Mouse (Mus musculus) granulocyte monocyte progenitor cell, adult 5-6 weeks (primary cell): ENCODE results near the gene Spef1. TPM values are rescaled to one million over a fixed set of nuclear protein-coding genes. Genes with fewer than 3 reads are reported as not detected.
A peak's percentile ranks its signal among the peaks of the same experiment; 100 is the strongest.

ENCODE experiments used
- ATAC-seq: replicated peaks from 2 replicates; pipeline ENCODE4 v1.8.0; 2016; ENCODE audit warnings: mild to moderate bottlenecking, moderate TSS enrichment, inconsistent platforms; ENCODE audit not compliant: poor library complexity, severe bottlenecking
- total RNA-seq, 2 experiments: library from RNA; stranded (forward) in 1 of 2; stranded (reverse) in 1 of 2; fragments of 200-712, 200-1000 nt in 1 of 2; fragments of >200 nt in 1 of 2; fragmentation: Nextera tagmentation in 1 of 2; gene quantifications; 2 replicates each; pipeline ENCODE4 v1.2.3; 2014 to 2017

Spef1 gene
- total RNA-seq, 2 experiments from 2014 or later: 1.9 to 2.0 TPM

GRCm38 (mm10) chr2:131128636-131129157 is 58.4 kb downstream of the Spef1 start:
- no peak for ATAC-seq

- no peak for ATAC-seq
Observed at GRCm38 (mm10) chr2:131128211-131128610, 58.9 kb downstream of the Spef1 start.

- peak; percentile 71 for ATAC-seq
Observed at GRCm38 (mm10) chr2:131127161-131127730, 59.8 kb downstream of the Spef1 start, which contains the start of gene Hspa12b. Gene Hspa12b (plus strand): TSS chr2:131127280.

- ATAC-seq: no peak
Observed at GRCm38 (mm10) chr2:131125964-131126815, 60.9 kb downstream of the Spef1 start.

GRCm38 (mm10) chr2:131125157-131125963 is 61.7 kb downstream of the Spef1 start:
- ATAC-seq: no peak

GRCm38 (mm10) chr2:131124166-131124565 is 62.9 kb downstream of the Spef1 start:
- peak; percentile 75 for ATAC-seq

Other genes starting within 250 kb of the Spef1 start
- gene Gfra4, start 144.2 kb downstream of the Spef1 start, total RNA-seq (2014; fragmentation: Nextera tagmentation): not detected in 2 replicates
- not detected in 2 replicates for gene Gfra4, start 144.2 kb downstream of the Spef1 start, total RNA-seq (2017)
- 1.1 TPM in 1 of 2 replicates, not detected in the other for gene Adam33, start 123.5 kb downstream of the Spef1 start, total RNA-seq (2014; fragmentation: Nextera tagmentation)
- not detected in 2 replicates for gene Adam33, start 123.5 kb downstream of the Spef1 start, total RNA-seq (2017)
- not detected in 2 replicates for gene Siglec1, start 100.5 kb downstream of the Spef1 start, total RNA-seq (2014; fragmentation: Nextera tagmentation)
- gene Siglec1, start 100.5 kb downstream of the Spef1 start, total RNA-seq (2017): not detected in 2 replicates
- not detected in 2 replicates for gene Hspa12b, start 60.0 kb downstream of the Spef1 start, total RNA-seq (2014; fragmentation: Nextera tagmentation)
- gene Hspa12b, start 60.0 kb downstream of the Spef1 start, total RNA-seq (2017): not detected in 2 replicates
- gene Gm11037, start 53.8 kb downstream of the Spef1 start, total RNA-seq (2014; fragmentation: Nextera tagmentation): not detected in 2 replicates
- gene Gm11037, start 53.8 kb downstream of the Spef1 start, total RNA-seq (2017): not detected in 2 replicates
- 66.9 and 115 TPM in 2 replicates for gene 1700037H04Rik, start 27.2 kb downstream of the Spef1 start, total RNA-seq (2014; fragmentation: Nextera tagmentation)
- 30.3 and 40.6 TPM in 2 replicates for gene 1700037H04Rik, start 27.2 kb downstream of the Spef1 start, total RNA-seq (2017)
- 14.3 and 24.3 TPM in 2 replicates for gene Cenpb, start 7.2 kb downstream of the Spef1 start, total RNA-seq (2014; fragmentation: Nextera tagmentation)
- 16.1 and 18.6 TPM in 2 replicates for gene Cenpb, start 7.2 kb downstream of the Spef1 start, total RNA-seq (2017)
- 4.9 and 5.8 TPM in 2 replicates for gene Cdc25b, start 333 bp downstream of the Spef1 start, total RNA-seq (2014; fragmentation: Nextera tagmentation)
- gene Cdc25b, start 333 bp downstream of the Spef1 start, total RNA-seq (2017): 6.7 and 6.8 TPM in 2 replicates
- gene Ap5s1, start 19.8 kb upstream of the Spef1 start, total RNA-seq (2014; fragmentation: Nextera tagmentation): 5.7 and 5.9 TPM in 2 replicates
- gene Ap5s1, start 19.8 kb upstream of the Spef1 start, total RNA-seq (2017): 1.0 and 1.5 TPM in 2 replicates
- 26.2 and 26.6 TPM in 2 replicates for gene Mavs, start 46.8 kb upstream of the Spef1 start, total RNA-seq (2014; fragmentation: Nextera tagmentation)
- 11.3 and 11.8 TPM in 2 replicates for gene Mavs, start 46.8 kb upstream of the Spef1 start, total RNA-seq (2017)
- gene Pank2, start 75.2 kb upstream of the Spef1 start, total RNA-seq (2014; fragmentation: Nextera tagmentation): 34.6 and 48.4 TPM in 2 replicates
- 39.3 and 41.8 TPM in 2 replicates for gene Pank2, start 75.2 kb upstream of the Spef1 start, total RNA-seq (2017)
- 2.8 and 8.2 TPM in 2 replicates for gene Rnf24, start 165.6 kb upstream of the Spef1 start, total RNA-seq (2014; fragmentation: Nextera tagmentation)
- 1.6 and 1.9 TPM in 2 replicates for gene Rnf24, start 165.6 kb upstream of the Spef1 start, total RNA-seq (2017)